Mouse (Mus musculus) c-Kit-positive CD71-negative TER-119-negative erythroid progenitor cells, embryonic 14.5 days (primary cell): ENCODE data around the gene Chmp4b.

Experiments used
- DNase-seq: peaks from one replicate; pipeline ENCODE4 v3.0.0-alpha.2; 2013; ENCODE audit warnings: low read depth

Gene Chmp4b

DNA sequence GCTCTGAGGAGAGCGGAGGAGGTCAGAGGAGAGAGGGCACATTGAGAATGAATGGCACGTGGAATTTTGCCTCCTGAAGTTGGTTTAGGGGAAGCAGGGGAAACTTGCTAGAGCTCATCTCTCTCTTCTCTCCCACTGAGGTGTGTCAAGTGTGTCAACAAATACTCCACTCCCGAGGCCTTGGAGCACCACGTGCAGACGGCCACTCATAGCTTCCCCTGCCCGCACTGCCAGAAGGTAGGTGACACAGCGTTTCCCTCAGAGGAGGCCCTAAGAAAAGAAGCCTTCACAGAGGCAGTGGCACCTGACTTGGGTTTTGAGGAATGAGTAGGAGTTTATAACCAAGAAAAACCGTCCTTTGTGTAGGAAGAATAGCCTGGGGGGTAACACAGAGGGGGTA, 10.3 kb upstream of the Chmp4b start:
- DNase-seq = no peak

DNA sequence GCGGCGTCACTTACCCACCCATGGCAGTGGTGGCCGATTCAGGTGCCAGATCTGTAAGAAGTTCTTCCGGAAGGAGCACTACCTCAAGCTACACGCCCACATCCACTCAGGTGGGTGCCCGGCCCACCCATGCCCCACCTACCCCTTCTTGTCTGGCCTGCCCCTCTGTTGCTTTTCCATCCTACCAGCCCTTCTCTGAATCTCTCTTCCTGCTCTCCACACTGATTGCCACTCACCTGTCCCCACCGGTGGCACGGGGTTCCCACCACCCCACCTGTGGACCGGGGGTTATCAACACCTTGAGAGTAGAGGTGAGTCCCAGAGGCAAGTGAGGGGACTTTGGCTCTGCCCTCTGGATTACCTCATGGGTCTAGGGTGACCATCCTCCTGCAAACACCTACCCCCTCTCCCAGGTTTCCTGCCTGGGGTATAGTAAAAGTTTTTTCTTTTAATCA, 9.5 kb upstream of the Chmp4b start:
- DNase-seq = no peak

DNA sequence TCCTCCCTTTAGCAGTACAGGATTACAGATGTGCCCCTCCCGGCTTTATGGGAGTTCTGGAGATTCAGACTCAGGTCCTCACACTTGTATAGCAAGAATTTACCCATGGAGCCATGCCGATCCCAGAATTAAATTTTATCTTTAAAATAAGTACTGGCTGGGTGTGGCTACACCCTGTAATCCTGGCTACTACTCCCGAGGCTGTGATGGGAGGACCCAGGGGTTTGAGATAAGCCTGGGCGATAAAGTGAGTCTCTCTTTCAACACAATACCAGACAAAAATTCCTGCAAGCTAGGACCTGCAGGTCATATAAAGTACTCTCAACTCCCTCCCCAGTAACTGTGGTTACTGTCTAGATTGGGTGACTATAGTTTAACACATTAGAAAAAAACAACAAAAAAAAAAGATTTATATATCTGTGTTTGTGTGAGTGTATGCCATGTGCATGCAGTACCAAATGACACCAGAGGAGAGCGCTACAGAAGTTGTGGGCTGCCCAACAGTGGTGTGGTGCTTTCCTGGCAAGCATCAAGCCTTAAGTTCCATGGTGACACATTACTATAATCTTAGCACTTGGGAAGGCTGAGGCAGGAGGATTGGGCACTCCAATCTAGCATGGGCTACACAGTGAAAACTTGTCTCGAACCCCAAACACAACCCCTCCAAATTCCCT, 8.7 kb upstream of the Chmp4b start:
- DNase-seq = no peak

DNA sequence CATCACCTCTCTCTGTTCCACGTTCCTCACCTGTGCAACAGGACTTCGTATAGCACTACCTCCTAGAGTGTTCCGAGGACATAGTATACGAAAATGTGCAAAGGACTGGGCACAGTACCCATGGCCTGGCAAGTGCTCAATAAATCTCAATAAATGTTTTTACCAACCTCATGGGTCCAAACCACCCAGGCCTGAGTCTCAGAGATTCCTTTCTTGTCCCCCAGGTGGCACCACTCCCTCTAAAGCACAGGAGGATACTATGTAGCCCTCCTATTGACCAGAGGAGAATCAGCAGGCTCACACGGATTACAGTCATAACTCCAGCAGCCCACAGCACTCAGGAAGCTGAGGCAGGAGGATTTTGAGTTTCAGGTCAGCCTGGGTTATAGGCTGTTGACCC, 4.9 kb upstream of the Chmp4b start:
- DNase-seq = no peak

DNA sequence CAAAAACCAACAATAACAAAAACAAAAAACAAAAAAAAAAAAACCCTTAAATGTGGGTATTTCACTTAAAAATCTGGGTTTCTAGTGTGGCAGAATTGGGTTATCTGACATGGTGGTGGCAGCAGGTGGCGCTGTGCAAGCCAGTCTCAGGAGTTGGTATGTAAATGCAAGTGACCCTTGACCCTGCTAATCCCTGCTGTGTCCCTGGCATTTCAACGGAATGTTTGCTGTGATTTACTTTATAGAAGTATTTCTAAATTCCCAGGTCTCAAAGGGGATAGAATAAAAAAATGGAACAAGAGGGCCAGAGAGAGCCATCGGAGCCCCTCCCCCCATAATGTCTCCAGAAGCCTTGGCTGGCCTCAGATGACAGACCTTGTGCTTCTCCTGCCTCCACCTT, 3.4 kb upstream of the Chmp4b start:
- DNase-seq = no peak

DNA sequence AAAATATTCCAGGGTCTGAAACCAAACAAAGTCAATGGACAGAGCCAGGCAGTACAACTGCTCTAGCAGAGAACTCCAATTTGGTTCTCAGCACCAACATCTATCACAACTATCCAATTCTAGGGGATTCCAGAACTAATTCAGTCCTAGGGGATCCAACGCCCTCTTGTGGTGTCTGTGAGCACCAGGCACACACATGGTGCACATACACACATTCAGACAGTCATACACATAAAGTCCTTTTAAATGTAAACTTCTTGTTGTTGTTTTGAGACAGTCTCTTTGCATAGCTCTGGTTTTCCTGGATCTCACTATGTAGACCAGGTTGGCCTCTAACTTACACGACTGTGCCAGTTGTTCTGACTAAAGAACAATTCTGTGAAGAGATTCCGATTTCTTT, 1.1 kb upstream of the Chmp4b start:
- DNase-seq = no peak

DNA sequence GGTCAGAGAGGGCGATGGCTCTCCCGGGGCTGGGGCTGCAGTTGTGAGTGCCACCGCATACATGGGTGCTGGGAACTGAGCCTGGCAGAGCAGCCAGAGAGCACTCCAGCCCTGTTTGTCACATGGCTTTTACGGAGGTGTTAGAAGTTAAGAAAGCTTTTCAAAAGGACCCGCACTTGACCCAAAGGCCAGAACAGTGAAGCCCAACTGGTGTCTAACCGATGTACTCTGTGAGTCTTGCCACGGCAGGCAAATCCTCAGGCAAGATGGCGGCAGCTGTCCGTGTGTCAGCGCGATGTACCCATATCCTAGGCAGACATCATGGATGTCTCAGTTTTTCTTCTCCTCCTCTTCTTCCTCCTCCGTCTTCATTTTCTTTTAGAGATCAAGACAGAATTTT, 3.5 kb downstream of the Chmp4b start:
- no peak for DNase-seq

DNA sequence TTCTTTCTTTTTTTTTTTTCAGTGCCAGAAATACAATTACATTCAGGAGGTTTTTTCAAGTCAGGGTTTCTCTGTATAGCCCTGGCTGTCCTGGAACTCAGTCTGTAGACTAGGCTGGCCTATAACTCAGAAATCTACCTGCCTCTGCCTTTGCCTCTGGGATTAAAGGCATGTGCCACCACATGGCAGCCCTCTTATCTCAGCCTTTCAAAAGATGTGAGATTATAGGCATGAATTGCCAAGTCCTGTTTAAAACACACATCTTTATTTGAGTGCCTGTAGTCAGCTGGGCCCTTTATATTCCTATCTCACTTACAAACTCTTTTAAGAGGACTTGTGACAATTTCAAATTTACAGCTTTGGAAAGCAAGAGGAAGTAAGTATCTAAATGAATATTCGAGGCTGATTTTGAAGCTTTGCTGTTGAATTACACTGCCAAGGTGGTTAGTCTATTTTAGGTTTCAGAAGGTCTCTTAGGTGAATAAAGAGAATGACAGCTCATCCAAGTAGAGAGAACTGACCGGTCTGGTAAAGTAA, 4.4 kb downstream of the Chmp4b start:
- DNase-seq = no peak

DNA sequence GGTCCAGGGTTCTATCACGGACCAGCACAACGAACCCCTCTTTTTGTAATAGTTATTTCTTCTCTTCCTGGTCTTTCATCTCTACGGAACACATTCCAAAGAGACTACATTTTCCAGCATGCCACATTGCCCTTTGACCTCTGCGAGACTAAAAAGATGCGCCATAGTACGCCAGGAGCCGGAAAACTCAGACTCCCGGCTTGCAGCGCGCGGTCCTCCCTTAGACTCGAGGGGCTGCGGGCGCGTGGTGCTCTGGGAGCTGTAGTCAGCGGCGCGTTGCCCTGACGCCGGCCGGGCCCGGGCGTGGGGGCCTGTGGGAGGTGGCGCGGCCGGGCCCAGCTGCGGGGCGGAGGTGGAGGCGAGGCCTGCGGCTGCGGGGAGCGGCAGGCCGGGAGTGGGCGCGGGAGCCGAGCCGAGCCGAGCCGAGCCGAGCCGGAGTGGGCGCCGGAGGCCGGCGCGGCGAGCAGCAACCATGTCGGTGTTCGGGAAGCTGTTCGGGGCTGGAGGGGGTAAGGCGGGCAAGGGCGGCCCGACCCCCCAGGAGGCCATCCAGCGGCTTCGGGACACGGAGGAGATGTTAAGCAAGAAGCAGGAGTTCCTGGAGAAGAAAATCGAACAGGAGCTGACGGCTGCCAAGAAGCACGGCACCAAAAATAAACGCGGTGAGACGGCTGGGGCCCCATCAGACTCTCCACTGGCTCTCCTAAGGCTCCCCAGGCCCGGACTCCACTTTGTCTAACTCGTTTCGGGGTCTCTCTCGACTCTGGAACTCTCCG, 5.4 kb downstream of the Chmp4b start:
- DNase-seq = peak; percentile 98

DNA sequence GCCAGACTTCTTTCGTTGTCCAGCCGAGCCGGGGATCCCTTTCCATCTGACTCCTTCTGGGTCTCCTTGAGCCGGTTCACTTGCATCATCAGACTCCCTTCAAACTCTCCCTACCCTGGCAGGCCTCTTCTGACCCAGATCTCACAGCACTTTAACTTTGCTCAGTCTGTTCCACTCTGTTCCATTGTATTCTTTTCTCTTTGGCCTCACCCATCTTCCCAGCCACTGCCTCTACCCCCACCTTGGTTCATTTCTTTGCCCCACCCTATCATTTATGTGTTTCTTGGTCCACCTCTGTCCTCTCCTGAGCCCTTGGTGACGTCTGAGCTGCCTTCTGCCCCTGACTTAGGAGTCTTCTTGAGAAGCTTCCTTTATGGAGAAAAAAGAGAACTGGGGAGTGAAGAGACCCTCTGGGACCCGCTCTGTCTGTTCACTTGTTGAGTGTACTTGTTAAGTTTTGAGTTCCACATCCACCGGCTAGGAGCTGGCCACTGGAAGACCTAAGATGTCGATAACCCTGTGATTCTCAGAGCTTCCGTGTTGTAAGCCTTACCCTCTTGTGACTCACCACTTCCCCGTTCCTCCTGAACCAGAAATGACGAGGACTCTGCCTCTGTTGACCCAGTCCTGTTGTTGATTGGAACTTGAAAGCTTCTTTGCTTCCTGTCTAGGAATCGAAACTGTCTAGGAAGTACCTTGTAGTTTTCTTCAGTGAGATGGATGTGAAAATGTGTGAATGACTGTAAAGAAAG, 6.2 kb downstream of the Chmp4b start:
- DNase-seq = peak; percentile 74

DNA sequence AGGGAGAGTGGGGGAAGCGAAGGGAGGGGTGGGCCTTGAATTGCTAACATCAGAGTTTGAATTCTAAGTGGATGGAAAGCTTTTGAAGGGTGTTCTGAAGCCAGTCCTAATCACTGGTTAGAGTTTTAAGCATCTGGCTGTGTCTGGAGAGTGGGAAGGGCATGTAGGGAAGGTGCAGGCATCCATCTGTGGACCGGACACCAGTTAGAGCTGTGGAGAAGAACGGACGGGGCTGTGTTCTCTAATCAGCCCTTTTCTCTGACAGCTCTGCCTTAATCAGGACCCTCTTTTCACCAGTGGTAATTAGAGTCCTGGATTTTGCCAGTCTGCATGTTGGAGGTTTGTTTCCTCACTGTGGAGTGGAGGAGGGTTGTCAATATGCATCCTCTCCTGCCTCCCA, 7.6 kb downstream of the Chmp4b start:
- no peak for DNase-seq

DNA sequence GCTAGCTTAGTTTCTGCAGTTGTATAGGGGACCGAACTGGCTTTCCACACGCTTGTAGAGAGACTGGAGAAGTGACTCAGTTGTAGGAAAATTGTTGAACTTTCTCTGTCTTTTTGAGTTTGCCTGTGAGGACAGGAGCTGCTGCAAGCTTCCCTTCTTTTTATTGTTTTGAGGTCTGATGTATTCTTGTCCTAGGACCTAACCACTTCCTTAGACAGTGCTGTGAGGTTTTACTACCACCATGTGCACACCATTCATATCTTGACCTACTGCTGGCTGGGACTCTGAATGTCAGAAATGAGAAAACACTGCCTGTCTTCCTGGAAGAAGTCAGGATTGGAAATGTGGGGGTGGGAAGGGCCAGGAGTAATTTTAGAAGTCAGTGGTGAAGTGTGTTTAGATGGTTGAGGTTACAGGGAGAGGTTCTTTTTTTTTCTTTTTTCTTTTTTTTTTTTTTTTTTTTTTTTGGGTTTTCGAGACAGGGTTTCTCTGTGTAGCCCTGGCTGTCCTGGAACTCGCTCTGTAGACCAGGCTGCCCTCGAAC, 8.1 kb downstream of the Chmp4b start:
- DNase-seq = no peak

DNA sequence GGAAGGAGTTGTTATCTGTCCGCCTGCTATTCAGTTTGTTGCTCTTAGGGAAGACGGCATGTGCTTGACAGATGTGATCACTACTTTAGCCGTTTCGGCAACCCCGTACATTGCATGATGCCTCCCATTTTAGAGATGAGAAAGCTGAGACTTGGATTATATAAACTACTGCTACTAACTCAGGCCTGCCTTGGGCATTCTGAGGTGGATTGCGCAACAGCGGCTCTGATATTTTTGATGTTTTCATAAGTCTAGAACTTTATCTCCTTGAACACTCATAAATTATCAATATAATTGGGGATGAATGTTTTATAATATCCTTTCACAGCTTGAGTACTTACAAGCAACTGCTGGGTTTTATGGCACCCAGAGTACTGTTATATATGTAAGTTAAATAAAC, 17.2 kb downstream of the Chmp4b start:
- no peak for DNase-seq

DNA sequence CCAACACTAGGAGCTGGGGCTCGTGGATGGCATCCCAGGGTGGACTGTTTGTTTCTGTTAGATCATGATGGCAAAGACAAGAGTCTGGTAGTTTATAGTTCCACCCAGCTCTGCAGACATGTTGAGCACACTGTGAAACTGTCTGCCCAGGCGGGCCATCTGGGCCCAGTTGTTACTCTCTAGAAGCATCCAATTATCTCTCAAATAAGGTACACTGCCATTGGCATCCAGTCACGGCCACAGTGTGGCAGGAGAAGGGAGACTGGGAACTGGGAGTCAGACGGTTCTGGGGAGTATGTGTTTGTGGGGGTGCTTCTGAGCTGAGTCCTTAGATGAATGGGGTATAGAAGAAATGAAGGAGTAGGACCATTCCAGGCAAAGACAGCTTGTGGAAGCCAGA, 18.6 kb downstream of the Chmp4b start:
- DNase-seq = no peak

DNA sequence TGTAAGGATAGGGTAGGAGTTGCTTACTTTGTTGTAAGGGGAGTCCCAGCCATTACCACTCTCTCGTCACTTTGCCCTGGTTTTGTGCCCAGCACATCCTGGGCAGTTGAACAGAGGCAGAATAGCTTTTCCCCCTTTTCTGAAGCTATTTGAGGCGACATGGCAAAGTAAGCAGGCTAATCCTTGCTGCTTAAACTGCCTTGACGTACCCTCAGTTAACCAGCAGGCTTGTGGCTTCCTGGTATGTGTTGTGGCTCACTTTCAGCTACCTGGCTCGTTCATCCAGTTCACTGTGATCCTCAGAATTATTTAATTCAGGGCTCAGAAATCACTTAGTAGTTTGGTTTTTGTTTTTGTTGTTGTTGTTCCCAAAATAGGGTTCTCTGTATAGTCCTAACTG, 19.2 kb downstream of the Chmp4b start:
- DNase-seq = no peak

DNA sequence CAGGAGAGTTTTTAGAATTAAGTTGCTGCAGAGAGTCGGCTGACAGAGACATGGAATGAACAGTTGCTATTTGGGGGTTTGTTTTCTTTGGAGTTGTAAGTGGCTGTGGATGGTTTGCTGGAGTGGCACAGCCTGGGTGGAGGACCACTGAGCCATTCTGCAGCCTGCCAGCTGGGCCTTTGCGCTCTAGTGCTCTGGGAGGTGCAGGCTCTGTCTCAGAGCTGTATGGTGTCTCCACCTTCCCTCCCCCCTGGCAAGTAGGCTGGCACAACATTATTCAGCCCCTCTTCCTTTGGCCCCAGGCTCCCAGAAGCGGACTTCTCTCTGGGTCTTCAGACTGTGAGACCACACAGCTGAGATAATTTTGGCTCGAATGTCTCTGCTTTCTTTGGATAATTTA, 22.5 kb downstream of the Chmp4b start:
- no peak for DNase-seq

DNA sequence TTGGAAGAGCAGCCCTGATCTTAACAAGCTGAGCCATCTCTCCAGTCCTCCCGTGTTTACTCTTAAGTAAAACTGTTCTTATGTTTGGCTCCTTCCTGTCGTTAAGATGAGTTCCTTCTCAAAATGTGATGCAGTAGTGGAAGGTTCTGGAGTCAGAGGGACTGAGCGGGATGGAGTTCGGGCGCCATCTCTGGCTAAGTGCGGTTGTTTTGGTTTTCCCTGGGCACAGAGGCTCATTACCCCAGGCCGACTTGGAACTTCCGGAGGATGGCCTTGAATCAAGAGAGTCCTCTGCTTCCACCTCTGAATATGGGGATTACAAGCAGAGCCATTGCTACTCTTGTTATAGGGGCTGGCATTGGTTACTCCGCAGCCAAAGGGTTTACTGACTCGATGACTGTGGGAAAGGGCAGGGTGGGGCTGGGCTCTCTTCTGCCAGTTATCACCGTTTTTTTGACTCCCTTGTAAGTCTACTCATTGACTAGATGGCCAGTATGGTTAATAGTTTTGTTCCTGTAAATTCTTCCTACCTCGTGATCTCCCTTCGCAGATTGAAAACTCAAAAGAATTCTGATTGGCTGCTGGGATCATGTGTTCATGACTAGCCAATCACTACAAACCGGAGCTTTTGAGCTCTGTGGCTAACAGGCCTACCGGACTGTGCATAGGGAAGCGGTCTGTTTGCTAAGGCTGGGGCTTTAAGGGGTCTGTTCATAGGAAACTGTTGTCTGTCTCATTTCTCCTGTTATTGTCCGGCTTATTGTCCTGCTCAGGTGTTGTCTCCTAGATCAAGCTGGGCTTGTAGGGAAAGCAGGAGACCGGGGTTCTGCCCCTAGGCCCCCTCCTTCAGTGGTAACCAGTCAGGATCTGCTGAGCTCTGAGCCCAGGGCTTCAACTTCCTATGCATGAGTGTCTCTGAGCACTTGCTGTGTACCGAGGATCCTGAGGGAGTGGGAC, 25.4 kb downstream of the Chmp4b start:
- DNase-seq = no peak

DNA sequence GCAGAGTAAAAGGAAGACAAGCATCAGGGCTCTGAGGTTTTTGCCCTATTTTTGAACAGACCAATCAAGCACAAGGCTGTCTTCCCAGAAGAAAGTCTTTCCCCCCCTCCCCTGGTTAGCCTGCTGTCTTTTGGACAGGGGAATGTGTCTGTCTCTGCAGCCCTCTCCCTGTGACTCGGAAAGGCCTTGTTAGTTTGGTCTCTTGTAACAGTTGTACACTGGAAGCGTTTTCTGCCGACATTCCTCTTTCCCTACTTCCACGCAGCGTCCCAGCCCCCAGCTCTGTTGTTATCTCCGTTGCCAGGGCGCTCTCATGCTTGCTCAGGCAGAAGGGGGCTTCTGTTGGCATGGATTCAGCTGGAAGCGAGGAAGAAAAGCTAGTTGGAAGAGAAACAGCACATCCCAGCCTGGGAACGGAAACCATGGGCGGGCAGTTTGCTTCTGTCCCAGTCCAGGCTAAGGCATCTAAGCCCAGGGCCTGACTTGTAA, 26.2 kb downstream of the Chmp4b start:
- DNase-seq = no peak

DNA sequence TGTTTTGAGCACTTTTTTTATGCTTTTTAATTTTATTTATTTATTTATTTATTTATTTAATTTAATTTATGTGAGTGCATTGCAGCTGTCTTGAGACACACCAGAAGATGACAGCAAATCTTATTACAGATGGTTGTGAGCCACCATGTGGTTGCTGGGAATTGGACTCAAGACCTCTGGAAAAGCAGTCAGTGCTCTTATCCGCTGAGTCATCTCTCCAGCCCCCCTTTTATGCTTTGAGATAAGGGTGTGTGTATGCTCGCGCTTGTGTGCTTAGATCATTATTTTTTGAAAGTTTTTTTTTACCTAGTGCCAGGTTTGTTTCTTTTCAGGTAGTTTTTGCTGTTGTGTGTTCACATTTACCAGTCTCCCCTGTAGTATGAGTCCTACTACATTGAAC, 27.5 kb downstream of the Chmp4b start:
- no peak for DNase-seq

DNA sequence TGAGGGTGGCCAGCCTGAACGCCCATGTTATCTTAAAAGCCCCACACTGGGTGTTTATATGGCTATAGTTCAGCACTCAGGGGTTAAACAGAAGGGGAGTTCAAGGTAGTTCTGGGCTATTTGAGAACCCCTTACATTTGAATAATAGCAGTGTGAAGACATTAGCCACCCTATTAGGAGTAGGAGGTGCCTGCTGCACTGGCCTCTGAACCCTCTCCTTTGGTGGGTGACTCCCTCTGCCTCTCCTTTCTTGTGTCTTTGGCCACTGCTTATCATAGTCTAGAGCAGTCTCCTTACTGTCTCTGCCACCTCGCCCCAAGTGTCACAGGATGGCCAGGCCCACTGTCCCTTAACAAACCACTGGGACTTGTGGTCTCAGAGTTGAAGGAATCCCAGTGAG, 28.8 kb downstream of the Chmp4b start:
- no peak for DNase-seq

DNA sequence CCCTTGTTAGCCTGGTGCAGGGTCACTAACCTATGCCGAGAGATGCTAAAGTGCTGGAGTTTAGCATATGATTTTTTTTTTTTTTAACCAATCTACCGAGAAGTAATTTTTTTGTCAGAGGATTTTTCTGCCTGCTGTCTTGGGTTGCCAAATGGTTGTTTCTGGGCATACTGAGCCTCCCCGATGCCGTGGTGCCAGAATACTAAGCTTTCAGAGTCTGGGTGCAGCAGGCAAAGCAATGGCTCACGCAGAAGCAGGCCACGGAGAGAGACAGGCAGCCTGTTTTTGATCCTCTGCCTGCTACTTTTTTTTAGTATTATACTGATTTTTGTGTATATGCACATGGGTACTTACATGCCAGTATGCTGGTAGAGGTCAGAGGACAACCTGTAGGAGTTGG, 29.4 kb downstream of the Chmp4b start:
- DNase-seq = no peak
